Mouse (Mus musculus): Measurements from ENCODE around the gene Itih1.

Itih1 gene

GRCm38 (mm10) chr14:30904307-30904706 lies 38.8 kb downstream of the Itih1 start:
- in situ Hi-C loops (cut with MboI): no loop called here

GRCm38 (mm10) chr14:30903036-30903435 lies 40.1 kb downstream of the Itih1 start:
- in situ Hi-C loops (cut with MboI): no loop called here

GRCm38 (mm10) chr14:30902628-30903027 lies 40.5 kb downstream of the Itih1 start:
- in situ Hi-C loops (cut with MboI): no loop called here

- in situ Hi-C loops (cut with MboI): no loop called here
Observed at GRCm38 (mm10) chr14:30899972-30900371, 43.1 kb downstream of the Itih1 start.

- in situ Hi-C loops (cut with MboI): no loop called here
Observed at GRCm38 (mm10) chr14:30888271-30888732, 54.8 kb downstream of the Itih1 start.

- in situ Hi-C loops (cut with MboI): no loop called here
Observed at GRCm38 (mm10) chr14:30886204-30886603, 56.9 kb downstream of the Itih1 start, which contains the start of gene Itih4. Gene Itih4 (plus strand): TSS chr14:30886476.

- in situ Hi-C loops (cut with MboI): no loop called here
Observed at GRCm38 (mm10) chr14:30885298-30885697, 57.8 kb downstream of the Itih1 start.

GRCm38 (mm10) chr14:30881718-30882108 lies 61.4 kb downstream of the Itih1 start:
- in situ Hi-C loops (cut with MboI): no loop called here

- in situ Hi-C loops (cut with MboI): no loop called here
Observed at GRCm38 (mm10) chr14:30880811-30881717, 62.0 kb downstream of the Itih1 start.

- in situ Hi-C loops (cut with MboI): no loop called here
Observed at GRCm38 (mm10) chr14:30880251-30880650, 62.8 kb downstream of the Itih1 start.

- in situ Hi-C loops (cut with MboI): no loop called here
Observed at GRCm38 (mm10) chr14:30879794-30880193, 63.3 kb downstream of the Itih1 start.

All from mature B cell (primary cell).